Mouse (Mus musculus): ENCODE data around the gene BC053393.

The BC053393 gene

DNA sequence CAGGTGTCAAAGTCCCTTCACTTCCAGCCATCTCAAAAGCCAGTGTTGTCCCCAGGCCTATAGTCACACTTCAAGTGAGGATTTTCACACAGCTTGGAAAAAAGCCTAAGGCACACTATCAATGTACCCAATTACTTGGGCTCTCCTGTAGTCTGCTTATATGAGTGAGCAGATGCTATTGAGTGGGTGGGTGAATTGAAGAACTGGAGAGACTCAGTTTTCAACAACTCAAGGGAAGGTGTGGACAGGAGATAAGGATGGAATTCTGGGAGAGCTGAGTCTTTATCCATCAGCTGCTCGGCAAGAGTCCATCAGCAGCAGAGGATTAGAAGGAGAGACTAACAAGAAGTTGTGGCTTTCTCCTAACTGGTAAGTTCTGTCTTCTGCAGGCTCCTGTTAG is at the start of gene BC053393:
Gene BC053393, plus strand, starts transcription at position 210 of the 400 bp plus-strand sequence.
- H3K27me3 ChIP-seq (ENCODE audit: insufficient read depth, low read length): no peaks in the 10 kb centered on the region

DNA sequence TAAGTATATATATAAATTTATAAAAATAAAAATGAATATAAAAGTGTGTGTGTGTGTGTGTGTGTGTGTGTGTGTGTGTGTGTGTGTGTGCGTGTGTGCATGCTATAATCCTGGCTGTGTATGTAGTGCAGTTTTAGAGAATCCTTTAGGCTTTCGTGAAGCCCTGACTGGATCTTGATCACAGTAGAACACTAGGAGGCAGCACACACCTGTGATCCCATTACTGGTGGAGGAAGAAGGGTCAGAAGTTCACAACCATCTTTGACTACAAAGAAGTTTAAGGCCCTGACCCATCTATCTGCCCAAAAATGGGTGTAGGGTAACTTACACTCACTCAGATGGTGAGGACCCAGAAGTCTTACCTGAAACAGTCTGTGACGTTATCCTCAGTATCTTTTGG is 48.6 kb upstream of the BC053393 start:
- TF ChIP-seq CTCF (conservative IDR thresholded peaks at IDR 0.05; ENCODE audit: low read length) (peak; percentile 17; the same call in 1 of the 2 replicates), POU5F1 (IDR thresholded peaks at IDR 0.05; ENCODE audit: borderline replicate concordance, low read length) (no peak)
- peaks cover 22% of the 10 kb centered on the region for H3K4me1 ChIP-seq (replicated peaks; ENCODE audit: low read depth, low read length)
- no peak overlapping the region for H3K4me3 ChIP-seq (replicated peaks; ENCODE audit: low read length)
- no peaks in the 10 kb centered on the region for H3K36me3 ChIP-seq (ENCODE audit: insufficient read depth, low read length)
- H3K27me3 ChIP-seq (ENCODE audit: insufficient read depth, low read length): no peaks in the 10 kb centered on the region
- no peaks in the 10 kb centered on the region for H3K9me3 ChIP-seq (ENCODE audit: low read length)

More for the DNA sequence above, at the start of gene BC053393:
- TF ChIP-seq CTCF (conservative IDR thresholded peaks at IDR 0.05; ENCODE audit: low read length) (no peak), NANOG (IDR thresholded peaks at IDR 0.05; ENCODE audit: borderline replicate concordance, low read length) (no peak), POU5F1 (IDR thresholded peaks at IDR 0.05; ENCODE audit: borderline replicate concordance, low read length) (no peak)
- Histone ChIP-seq H3K4me1 (replicated peaks; ENCODE audit: low read depth, low read length) (no peaks in the 10 kb centered on the region), H3K4me3 (replicated peaks; ENCODE audit: low read length) (no peak within 1 kb of the TSS), H3K9me3 (ENCODE audit: low read length) (no peaks in the 10 kb centered on the region), H3K36me3 (ENCODE audit: insufficient read depth, low read length) (no peaks in the 10 kb centered on the region)

DNA sequence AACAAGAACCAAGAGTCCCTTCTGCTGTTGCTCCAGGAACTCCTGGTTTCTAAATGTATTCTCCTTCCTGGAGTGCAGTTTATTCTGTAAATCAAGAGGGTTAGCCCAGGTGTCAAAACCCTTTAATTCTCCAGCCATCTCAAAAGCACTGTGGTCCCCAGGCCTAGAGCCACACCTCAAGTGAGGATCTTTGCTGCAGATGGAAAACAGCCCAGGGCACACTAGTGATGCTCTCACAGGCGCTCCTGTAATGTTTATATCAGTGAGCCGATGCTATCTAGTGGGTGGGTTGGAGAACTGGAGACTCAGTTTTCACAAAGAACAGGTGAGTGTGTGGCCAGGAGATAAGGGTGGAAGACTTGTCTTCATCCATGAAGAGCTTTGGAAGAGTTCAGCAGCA is 47.4 kb upstream of the BC053393 start, which contains the start of gene Gm12169:
Gene Gm12169, plus strand, starts transcription at position 301 of the 400 bp plus-strand sequence.
- Histone ChIP-seq H3K4me3 (replicated peaks; ENCODE audit: low read length) (no peak within 1 kb of the TSS), H3K27me3 (ENCODE audit: insufficient read depth, low read length) (no peaks in the 10 kb centered on the region), H3K9me3 (ENCODE audit: low read length) (no peaks in the 10 kb centered on the region), H3K36me3 (ENCODE audit: insufficient read depth, low read length) (no peaks in the 10 kb centered on the region), H3K4me1 (replicated peaks; ENCODE audit: low read depth, low read length) (peaks cover 22% of the 10 kb centered on the region)
- TF ChIP-seq POU5F1 (IDR thresholded peaks at IDR 0.05; ENCODE audit: borderline replicate concordance, low read length) (no peak), NANOG (IDR thresholded peaks at IDR 0.05; ENCODE audit: borderline replicate concordance, low read length) (no peak), CTCF (conservative IDR thresholded peaks at IDR 0.05; ENCODE audit: low read length) (no peak)

DNA sequence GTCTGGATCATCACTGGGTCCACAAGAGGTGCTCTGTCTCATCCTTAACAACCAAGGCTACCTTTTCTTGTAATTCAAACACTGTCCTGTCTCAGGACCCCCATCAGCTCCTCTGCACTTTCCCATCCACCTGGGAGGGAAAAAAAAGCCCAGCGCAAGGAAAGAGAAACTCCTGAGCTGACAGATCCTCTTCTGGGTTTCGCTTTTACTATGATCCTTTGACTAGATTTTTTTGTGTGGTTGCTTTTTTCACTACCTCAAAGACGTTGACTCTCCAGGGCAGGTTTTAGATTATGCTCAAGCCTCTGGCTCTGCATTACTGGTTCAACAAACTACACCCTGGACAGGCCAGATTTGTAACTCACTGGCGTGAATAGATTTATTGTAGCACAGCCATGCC is 41.2 kb upstream of the BC053393 start:
- H3K9me3 ChIP-seq (ENCODE audit: low read length): no peaks in the 10 kb centered on the region
- no peaks in the 10 kb centered on the region for H3K36me3 ChIP-seq (ENCODE audit: insufficient read depth, low read length)
- H3K27me3 ChIP-seq (ENCODE audit: insufficient read depth, low read length): no peaks in the 10 kb centered on the region
- peaks cover 5% of the 10 kb centered on the region for H3K4me1 ChIP-seq (replicated peaks; ENCODE audit: low read depth, low read length)
- no peak overlapping the region for H3K4me3 ChIP-seq (replicated peaks; ENCODE audit: low read length)
- no peak for TF ChIP-seq CTCF (conservative IDR thresholded peaks at IDR 0.05; ENCODE audit: low read length)

DNA sequence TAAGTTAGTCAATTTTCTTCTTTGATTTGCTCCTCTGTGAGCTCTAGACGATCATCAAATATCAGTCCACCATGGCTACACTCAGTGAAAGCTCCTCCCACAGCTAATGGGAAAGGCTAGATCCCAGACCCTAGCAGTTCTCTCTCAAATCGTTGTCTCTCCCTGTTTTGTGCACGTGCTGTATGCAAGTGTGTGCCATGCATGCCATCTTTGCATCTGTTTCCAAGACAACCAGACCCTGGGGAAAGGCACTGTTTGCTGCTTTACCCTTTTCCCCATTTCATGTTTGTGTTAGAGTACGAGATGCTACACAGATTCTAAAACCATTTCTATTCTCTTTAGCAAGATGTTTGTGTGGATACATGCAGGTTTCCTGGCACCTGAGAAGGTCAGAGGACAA is 34.4 kb upstream of the BC053393 start:
- TF ChIP-seq POU5F1 (IDR thresholded peaks at IDR 0.05; ENCODE audit: borderline replicate concordance, low read length): no peak
- TF ChIP-seq NANOG (IDR thresholded peaks at IDR 0.05; ENCODE audit: borderline replicate concordance, low read length): no peak
- TF ChIP-seq CTCF (conservative IDR thresholded peaks at IDR 0.05; ENCODE audit: low read length): no peak
- no peaks in the 10 kb centered on the region for H3K9me3 ChIP-seq (ENCODE audit: low read length)
- no peaks in the 10 kb centered on the region for H3K36me3 ChIP-seq (ENCODE audit: insufficient read depth, low read length)
- H3K27me3 ChIP-seq (ENCODE audit: insufficient read depth, low read length): no peaks in the 10 kb centered on the region
- H3K4me3 ChIP-seq (replicated peaks; ENCODE audit: low read length): no peak overlapping the region
- peaks cover 8% of the 10 kb centered on the region for H3K4me1 ChIP-seq (replicated peaks; ENCODE audit: low read depth, low read length)

DNA sequence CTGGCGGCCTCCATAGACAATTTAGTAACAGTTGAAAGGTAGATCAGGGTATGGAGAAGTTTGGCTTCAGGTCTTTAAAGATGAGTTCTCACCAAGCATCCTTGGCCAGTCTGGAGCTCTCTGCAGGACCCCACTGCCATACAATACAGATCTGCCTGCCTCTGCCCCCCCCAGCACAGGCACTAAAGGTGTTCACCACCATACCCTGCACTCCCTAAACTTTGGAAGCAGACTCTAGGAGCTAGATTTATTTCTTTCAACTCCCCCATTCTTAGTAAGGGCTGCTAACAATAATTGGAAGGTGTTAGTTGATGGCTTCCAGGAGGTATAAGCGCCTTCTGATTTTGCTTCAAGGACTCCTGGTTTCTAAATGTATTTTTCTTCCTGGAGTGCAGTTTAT is 27.8 kb upstream of the BC053393 start:
- Histone ChIP-seq H3K9me3 (ENCODE audit: low read length) (no peaks in the 10 kb centered on the region), H3K4me1 (replicated peaks; ENCODE audit: low read depth, low read length) (no peaks in the 10 kb centered on the region; the same call in 1 of the 2 replicates), H3K27me3 (ENCODE audit: insufficient read depth, low read length) (no peaks in the 10 kb centered on the region), H3K4me3 (replicated peaks; ENCODE audit: low read length) (no peak overlapping the region), H3K36me3 (ENCODE audit: insufficient read depth, low read length) (no peaks in the 10 kb centered on the region)
- TF ChIP-seq CTCF (conservative IDR thresholded peaks at IDR 0.05; ENCODE audit: low read length): no peak

DNA sequence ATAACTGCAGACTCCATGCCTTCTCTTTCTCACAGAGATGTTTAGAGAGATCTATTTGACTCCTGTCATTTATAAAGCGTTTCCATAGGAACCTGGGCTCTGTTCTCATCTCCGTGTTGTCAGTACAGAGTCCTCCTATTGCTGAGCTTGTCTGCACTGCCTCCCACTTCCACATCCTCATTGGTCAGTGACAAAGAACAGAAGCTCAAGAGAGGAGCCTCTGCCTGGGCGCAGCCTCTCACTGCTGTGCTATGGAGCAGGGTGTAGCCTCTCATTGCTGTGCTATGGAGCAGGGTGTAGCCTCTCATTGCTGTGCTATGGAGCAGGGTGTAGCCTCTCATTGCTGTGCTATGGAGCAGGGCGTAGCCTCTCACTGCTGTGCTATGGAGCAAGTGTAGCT is 21.6 kb upstream of the BC053393 start:
- no peaks in the 10 kb centered on the region; the same call in 1 of the 2 replicates for H3K4me1 ChIP-seq (replicated peaks; ENCODE audit: low read depth, low read length)
- H3K4me3 ChIP-seq (replicated peaks; ENCODE audit: low read length): no peak overlapping the region
- H3K27me3 ChIP-seq (ENCODE audit: insufficient read depth, low read length): no peaks in the 10 kb centered on the region
- no peaks in the 10 kb centered on the region for H3K36me3 ChIP-seq (ENCODE audit: insufficient read depth, low read length)
- no peak for TF ChIP-seq NANOG (IDR thresholded peaks at IDR 0.05; ENCODE audit: borderline replicate concordance, low read length)
- no peak for TF ChIP-seq CTCF (conservative IDR thresholded peaks at IDR 0.05; ENCODE audit: low read length)
- TF ChIP-seq POU5F1 (IDR thresholded peaks at IDR 0.05; ENCODE audit: borderline replicate concordance, low read length): no peak
- H3K9me3 ChIP-seq (ENCODE audit: low read length): no peaks in the 10 kb centered on the region

DNA sequence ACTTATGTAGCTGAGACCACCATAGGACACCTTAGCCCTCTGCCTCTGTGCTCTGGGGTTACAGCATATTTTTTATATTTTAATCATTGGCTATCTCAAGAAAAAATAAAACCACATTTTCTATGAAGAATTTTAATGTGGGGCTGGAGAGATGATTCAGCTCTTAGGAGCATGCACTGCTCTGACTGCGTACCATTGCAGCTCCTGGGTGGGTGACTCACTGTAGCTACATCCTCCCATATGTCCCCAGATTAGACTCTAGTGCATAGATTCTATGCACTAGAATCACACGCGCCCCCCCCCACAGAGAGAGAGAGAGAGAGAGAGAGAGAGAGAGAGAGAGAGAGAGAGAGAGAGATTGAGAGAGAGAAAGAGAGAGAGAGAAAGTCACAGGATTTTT is 18.6 kb upstream of the BC053393 start:
- H3K27me3 ChIP-seq (ENCODE audit: insufficient read depth, low read length): no peaks in the 10 kb centered on the region
- no peak overlapping the region for H3K4me3 ChIP-seq (replicated peaks; ENCODE audit: low read length)
- no peaks in the 10 kb centered on the region; the same call in 1 of the 2 replicates for H3K4me1 ChIP-seq (replicated peaks; ENCODE audit: low read depth, low read length)

DNA sequence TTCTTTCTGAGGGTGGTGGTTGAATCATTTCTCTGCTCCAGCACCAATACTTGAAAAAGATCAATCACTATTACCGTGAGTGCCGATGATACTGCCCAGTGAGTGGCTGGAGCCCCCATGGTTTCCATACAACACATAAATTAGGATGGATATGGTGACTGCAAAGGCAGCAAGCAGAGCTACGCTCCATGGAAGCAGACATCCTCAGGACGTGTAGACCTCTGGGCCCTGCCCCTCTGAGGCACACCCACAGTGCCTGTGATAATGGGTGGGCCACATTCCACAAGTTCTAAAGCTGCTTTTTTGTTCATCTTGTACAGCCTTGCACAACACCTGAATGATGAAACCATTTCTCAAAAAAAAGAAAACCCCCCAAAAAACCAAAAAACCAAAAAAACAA is 10.2 kb upstream of the BC053393 start:
- H3K36me3 ChIP-seq (ENCODE audit: insufficient read depth, low read length): no peaks in the 10 kb centered on the region
- TF ChIP-seq POU5F1 (IDR thresholded peaks at IDR 0.05; ENCODE audit: borderline replicate concordance, low read length) (no peak), CTCF (conservative IDR thresholded peaks at IDR 0.05; ENCODE audit: low read length) (no peak), NANOG (IDR thresholded peaks at IDR 0.05; ENCODE audit: borderline replicate concordance, low read length) (no peak)
- H3K9me3 ChIP-seq (ENCODE audit: low read length): no peaks in the 10 kb centered on the region
- no peaks in the 10 kb centered on the region for H3K27me3 ChIP-seq (ENCODE audit: insufficient read depth, low read length)
- no peak overlapping the region for H3K4me3 ChIP-seq (replicated peaks; ENCODE audit: low read length)
- H3K4me1 ChIP-seq (replicated peaks; ENCODE audit: low read depth, low read length): peaks cover 6% of the 10 kb centered on the region

More for the DNA sequence above, 18.6 kb upstream of the BC053393 start:
- no peaks in the 10 kb centered on the region for H3K36me3 ChIP-seq (ENCODE audit: insufficient read depth, low read length)
- TF ChIP-seq POU5F1 (IDR thresholded peaks at IDR 0.05; ENCODE audit: borderline replicate concordance, low read length) (no peak), NANOG (IDR thresholded peaks at IDR 0.05; ENCODE audit: borderline replicate concordance, low read length) (no peak), CTCF (conservative IDR thresholded peaks at IDR 0.05; ENCODE audit: low read length) (no peak)
- no peaks in the 10 kb centered on the region for H3K9me3 ChIP-seq (ENCODE audit: low read length)

Data from E14TG2a.4 (cell line).